Mouse (Mus musculus) MEL (cell line): Measurements from ENCODE around the gene Rnf10.

ENCODE experiments used
- CTCF ChIP-seq, 3 experiments: IDR thresholded peaks in 2 of 3; conservative IDR thresholded peaks in 1 of 3; 2 replicates each; pipeline ENCODE4 v1.5.1; 2011 to 2012; ENCODE audit warnings: low read length in 3 of 3, low read depth in 2 of 3, mild to moderate bottlenecking in 2 of 3, improper control_type of control experiment in 1 of 3, inconsistent platforms in 1 of 3, mixed read lengths in 1 of 3, moderate library complexity in 1 of 3; ENCODE audit not compliant: control insufficient read depth in 1 of 3, insufficient read depth in 1 of 3, poor library complexity in 1 of 3, severe bottlenecking in 1 of 3
- MYC ChIP-seq: IDR thresholded peaks from 2 replicates; pipeline ENCODE4 v1.6.1; 2011; ENCODE audit warnings: low read depth, mild to moderate bottlenecking, low read length, improper control_type of control experiment, moderate library complexity
- NELFE ChIP-seq: IDR thresholded peaks from 2 replicates; pipeline ENCODE4 v1.6.1; 2011; ENCODE audit warnings: low read depth, low read length, improper control_type of control experiment
- RAD21 ChIP-seq: IDR thresholded peaks from 2 replicates; pipeline ENCODE4 v1.6.1; 2011; ENCODE audit warnings: mild to moderate bottlenecking, low read depth, low read length, improper control_type of control experiment
- RCOR1 ChIP-seq: IDR thresholded peaks from 2 replicates; pipeline ENCODE4 v1.6.1; 2012; ENCODE audit warnings: low read depth, mild to moderate bottlenecking, inconsistent platforms, low read length, improper control_type of control experiment

DNA sequence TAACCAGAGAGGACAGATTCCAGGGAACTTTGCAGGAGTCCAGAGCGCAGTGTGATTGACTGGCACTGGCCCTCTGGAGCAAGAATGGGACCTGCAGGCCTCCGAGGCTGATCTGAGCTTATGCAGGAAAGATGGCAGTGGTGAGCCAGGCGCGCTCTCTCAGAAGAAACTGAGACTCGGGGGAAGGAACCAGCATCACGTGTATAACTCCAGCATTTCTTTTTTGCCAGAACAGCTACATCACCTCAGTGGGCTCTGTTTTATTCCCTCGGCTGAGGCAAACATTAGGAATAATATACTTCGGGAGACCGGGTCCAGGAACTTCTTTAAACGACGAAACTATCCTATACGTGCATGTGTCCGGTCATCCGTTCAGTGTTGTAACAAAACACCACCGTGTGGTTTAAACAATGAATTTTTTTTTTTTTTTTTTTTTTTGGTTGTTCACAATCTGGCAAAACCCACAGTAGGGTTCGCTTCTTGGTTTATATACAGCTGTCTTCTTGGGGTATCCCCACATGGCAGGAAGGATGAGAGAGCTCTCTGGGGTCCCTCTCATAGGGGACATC lies 41.1 kb downstream of the Rnf10 start:
- TF ChIP-seq MYC (no peak), CTCF (IDR thresholded peaks at IDR 0.05 in 2 of 3, conservative IDR thresholded peaks at IDR 0.05 in 1 of 3; ENCODE audit: control insufficient read depth in 1 of 3, insufficient read depth in 1 of 3, low read depth in 2 of 3, low read length in 3 of 3, poor library complexity in 1 of 3, severe bottlenecking in 1 of 3) (no peak), NELFE (no peak), RCOR1 (no peak), RAD21 (no peak)
